Mouse (Mus musculus) neural tube, embryonic 13.5 days (tissue): ENCODE data around the gene Lrrc9. TPM values are rescaled to one million over a fixed set of nuclear protein-coding genes. Genes with fewer than 3 reads are reported as not detected.

Experiments used
- ATAC-seq: fragments of 200-750 bp; cut with Nextera tagmentation; 2 replicates; pipeline ENCODE4 v1.8.0; 2017; ENCODE audit warnings: low read depth, mild to moderate bottlenecking, moderate TSS enrichment, moderate library complexity
- H3K27ac ChIP-seq: fragments of 300-500 bp; sonication (generic); replicated peaks from 2 replicates; pipeline ENCODE4 v1.5.1; 2015; ENCODE audit warnings: moderate library complexity, mild to moderate bottlenecking, inconsistent platforms
- H3K27me3 ChIP-seq: fragments of 300-500 bp; sonication (generic); 2 replicates; pipeline ENCODE4 v1.6.1; 2015; ENCODE audit warnings: mild to moderate bottlenecking, inconsistent platforms
- H3K36me3 ChIP-seq: fragments of 300-500 bp; sonication (generic); 2 replicates; pipeline ENCODE4 v1.6.1; 2015; ENCODE audit warnings: mild to moderate bottlenecking, inconsistent platforms
- H3K4me1 ChIP-seq: fragments of 300-500 bp; sonication (generic); replicated peaks from 2 replicates; pipeline ENCODE4 v1.6.1; 2015; ENCODE audit warnings: inconsistent platforms
- H3K4me2 ChIP-seq: fragments of 300-500 bp; sonication (generic); 2 replicates; pipeline ENCODE4 v1.6.1; 2015; ENCODE audit warnings: inconsistent platforms, mild to moderate bottlenecking, moderate library complexity
- H3K4me3 ChIP-seq: fragments of 300-500 bp; sonication (generic); 2 replicates; pipeline ENCODE4 v1.5.1; 2015; ENCODE audit warnings: mild to moderate bottlenecking, inconsistent platforms
- H3K9ac ChIP-seq: fragments of 300-500 bp; sonication (generic); 2 replicates; pipeline ENCODE4 v1.6.1; 2015; ENCODE audit warnings: moderate library complexity, mild to moderate bottlenecking, inconsistent platforms
- H3K9me3 ChIP-seq: fragments of 300-500 bp; sonication (generic); 2 replicates; pipeline ENCODE4 v1.6.1; 2016; ENCODE audit warnings: inconsistent platforms
- WGBS: fragments of 180-500 bp; shearing (Covaris S2); methylation state at CpG from one replicate; pipeline ENCODE4 v1.1.7; 2015; 5-methylcytosine and 5-hydroxymethylcytosine counted together
- polyA plus RNA-seq: library from polyadenylated mRNA; unstranded; fragments of >200 nt; fragmentation: Nextera tagmentation; extraction: Ambion mirVana; gene quantifications from 2 replicates; pipeline ENCODE4 v1.2.1, GENCODE M21; 2015

Gene Lrrc9
- polyA plus RNA-seq, 1 experiment from 2014 or later, result 4.1 TPM

DNA sequence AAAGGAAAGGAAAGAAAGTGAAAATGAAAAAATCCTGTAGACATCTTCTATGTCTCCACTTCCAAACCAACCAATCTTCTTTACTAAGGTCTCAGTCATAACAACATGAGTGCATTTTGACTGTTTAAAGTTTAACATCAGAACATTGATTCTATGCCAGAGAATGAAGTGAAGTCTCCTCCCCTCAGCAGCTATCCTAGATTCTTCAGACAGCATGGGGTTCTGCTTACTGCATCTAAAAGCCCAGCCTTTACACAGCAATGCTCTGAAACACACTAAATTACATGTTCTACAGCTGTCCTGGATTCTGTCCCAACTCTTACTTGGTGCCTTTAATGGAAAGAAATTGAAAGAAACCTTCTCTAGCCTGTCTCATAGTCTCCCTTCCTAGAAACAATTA, 43.2 kb downstream of the Lrrc9 start:
- no peaks in the 10 kb centered on the region for H3K4me1 ChIP-seq
- no peaks in the 10 kb centered on the region for H3K9me3 ChIP-seq
- H3K27ac ChIP-seq, result no peak overlapping the region
- H3K36me3 ChIP-seq, result no peaks in the 10 kb centered on the region
- H3K27me3 ChIP-seq, result no peaks in the 10 kb centered on the region
- H3K4me2 ChIP-seq, result no peak overlapping the region
- no peak overlapping the region for H3K9ac ChIP-seq
- H3K4me3 ChIP-seq, result no peak overlapping the region
- no peak for ATAC-seq

DNA sequence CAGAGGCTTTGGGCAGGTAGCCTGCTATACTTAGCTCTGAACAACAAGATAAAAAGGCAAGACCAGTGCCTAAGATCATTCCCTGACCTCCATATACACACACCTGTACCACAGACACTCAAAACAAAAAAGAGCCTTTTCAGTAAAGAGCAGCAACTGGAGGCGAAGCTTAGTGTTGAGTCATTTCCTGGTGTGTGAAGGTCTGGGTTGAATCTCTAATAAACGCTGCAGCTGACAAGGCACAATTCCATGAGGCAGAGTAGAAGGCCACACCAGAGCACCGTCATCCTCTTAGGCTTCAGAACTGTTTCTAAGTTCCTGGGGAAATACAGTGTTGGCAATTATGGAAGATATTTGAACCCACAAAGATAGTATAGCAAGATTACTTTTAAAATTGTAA, 45.8 kb downstream of the Lrrc9 start:
- WGBS, result 87% methylated on average over 3 of the region's 3 CpGs
- no peaks in the 10 kb centered on the region for H3K36me3 ChIP-seq
- no peaks in the 10 kb centered on the region for H3K27me3 ChIP-seq
- no peak overlapping the region for H3K4me2 ChIP-seq
- no peaks in the 10 kb centered on the region for H3K9me3 ChIP-seq
- no peak overlapping the region for H3K4me3 ChIP-seq
- no peak for ATAC-seq
- no peaks in the 10 kb centered on the region for H3K4me1 ChIP-seq
- no peak overlapping the region for H3K9ac ChIP-seq
- H3K27ac ChIP-seq, result no peak overlapping the region

DNA sequence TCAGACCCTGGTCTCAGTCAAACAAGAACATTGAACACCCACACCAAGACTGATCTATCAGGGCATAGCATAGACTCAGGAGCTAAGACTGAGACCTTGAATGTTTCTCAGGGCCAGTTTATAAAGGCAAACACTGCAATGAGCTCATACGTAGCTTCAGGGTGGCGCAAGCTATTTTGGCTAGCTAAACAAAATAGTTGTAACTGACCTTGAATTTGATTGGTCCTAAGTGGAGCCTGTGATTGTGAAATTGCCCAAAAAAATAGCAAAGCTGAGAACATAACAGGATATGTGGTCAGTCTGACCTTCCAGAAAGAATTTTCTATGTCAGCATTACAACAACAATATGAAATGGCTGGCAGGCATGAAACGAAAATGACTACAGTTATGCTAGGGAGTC, 48.3 kb downstream of the Lrrc9 start:
- no peak overlapping the region for H3K27ac ChIP-seq
- ATAC-seq, result no peak
- H3K4me3 ChIP-seq, result no peak overlapping the region
- no peaks in the 10 kb centered on the region for H3K27me3 ChIP-seq
- H3K9me3 ChIP-seq, result no peaks in the 10 kb centered on the region
- H3K4me2 ChIP-seq, result no peak overlapping the region
- H3K9ac ChIP-seq, result no peak overlapping the region
- no peaks in the 10 kb centered on the region for H3K36me3 ChIP-seq
- 94% methylated on average over 3 of the region's 3 CpGs for WGBS
- H3K4me1 ChIP-seq, result no peaks in the 10 kb centered on the region

DNA sequence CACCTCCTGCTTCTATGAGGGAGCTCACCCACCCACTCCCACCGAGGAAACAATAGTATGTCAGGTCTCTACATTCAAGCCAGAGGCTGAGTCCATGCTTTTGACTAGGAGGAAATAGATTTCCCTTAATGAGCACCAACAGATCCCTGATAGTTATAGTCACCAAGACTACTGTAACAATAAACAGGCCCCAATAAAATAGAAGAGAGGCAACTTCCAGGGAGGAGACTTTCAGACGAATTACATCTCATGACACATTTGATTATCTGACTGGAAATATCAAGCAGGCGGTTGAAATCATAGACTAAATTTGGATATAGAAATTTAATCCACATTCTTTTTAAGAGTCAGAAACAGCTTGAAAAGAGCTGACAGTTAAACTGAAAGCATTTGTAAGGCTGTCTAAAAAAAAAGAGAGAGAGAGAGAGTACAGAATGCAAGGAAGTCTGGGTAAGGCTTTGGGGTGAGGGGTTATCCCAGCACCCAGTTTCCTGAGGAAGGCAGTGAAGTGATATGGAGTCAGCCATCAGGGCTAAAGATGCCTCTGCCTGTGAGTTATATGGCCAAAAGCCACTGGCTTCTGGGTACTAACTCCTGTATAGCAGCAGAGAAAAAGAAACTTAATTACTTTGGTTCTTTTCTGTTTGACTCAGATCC, 49.5 kb downstream of the Lrrc9 start:
- no peaks in the 10 kb centered on the region; the same call in 1 of the 2 replicates for H3K4me1 ChIP-seq
- no peak overlapping the region for H3K4me2 ChIP-seq
- no peak overlapping the region for H3K9ac ChIP-seq
- WGBS, result 77% methylated on average over 3 of the region's 3 CpGs
- H3K36me3 ChIP-seq, result no peaks in the 10 kb centered on the region
- H3K27ac ChIP-seq, result no peak overlapping the region
- H3K4me3 ChIP-seq, result no peak overlapping the region
- H3K27me3 ChIP-seq, result no peaks in the 10 kb centered on the region
- ATAC-seq, result no peak
- H3K9me3 ChIP-seq, result no peaks in the 10 kb centered on the region

DNA sequence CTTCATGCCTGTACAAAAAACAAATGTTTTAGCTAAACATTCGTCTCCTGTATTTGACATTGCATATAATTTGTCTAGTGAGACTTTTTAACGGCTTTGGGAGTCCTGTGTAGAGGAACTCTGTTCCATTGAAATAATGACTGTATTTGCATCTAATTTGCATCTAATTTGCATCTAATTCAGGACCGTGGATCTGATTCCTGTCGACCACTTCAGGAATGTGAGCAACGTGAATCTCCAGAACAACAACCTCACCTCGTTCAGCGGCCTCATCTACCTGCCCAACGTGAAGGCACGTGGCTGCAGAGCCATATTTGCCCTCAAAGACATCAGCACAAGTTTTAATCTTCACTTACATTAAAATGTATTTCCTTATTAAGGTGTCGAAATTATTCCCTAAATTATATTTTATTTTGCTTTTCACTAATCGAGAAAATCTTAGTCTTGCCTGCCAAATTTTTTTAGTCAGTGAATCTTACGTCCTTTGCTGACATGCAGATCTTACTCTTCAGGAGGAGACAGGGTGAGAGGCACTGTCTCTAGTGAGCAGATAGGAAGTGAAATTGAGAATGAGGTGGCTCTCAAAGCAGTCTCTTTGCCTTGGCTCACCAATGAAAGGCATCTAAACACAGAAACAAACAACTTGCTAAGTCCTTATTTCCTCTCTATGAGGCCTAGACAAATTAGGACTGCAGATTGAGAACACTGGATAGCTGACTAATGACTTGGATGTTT, 55.4 kb downstream of the Lrrc9 start:
- no peak overlapping the region for H3K4me3 ChIP-seq
- H3K27ac ChIP-seq, result no peak overlapping the region
- no peaks in the 10 kb centered on the region for H3K27me3 ChIP-seq
- no peaks in the 10 kb centered on the region for H3K36me3 ChIP-seq
- H3K9me3 ChIP-seq, result no peaks in the 10 kb centered on the region
- 47% methylated on average over 12 of the region's 12 CpGs for WGBS
- no peak overlapping the region for H3K4me2 ChIP-seq
- ATAC-seq, result no peak; the same call in 1 of the 2 replicates
- no peak overlapping the region for H3K9ac ChIP-seq
- peaks cover 6% of the 10 kb centered on the region; the same call in 1 of the 2 replicates for H3K4me1 ChIP-seq

DNA sequence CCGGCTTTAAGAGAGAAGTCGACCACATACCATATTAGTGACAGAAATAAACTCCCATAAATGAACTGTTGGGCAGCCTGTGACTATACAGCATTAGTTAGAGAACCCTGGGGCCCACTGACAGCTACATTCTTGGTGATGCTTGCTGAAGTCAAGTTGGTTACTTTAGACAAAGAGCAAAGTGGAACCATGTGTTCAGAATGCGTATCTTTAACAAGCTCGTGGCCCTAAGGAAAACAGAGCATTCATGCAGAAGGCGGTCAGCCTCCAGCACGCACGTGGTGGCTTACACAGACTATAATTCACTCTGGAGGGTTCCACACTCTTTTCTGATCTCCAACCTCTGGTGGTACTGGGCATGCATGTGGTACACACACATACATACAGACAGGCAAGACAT, 67.9 kb downstream of the Lrrc9 start:
- H3K27ac ChIP-seq, result no peak overlapping the region
- no peak overlapping the region for H3K4me2 ChIP-seq
- H3K9me3 ChIP-seq, result no peaks in the 10 kb centered on the region
- H3K36me3 ChIP-seq, result no peaks in the 10 kb centered on the region
- no peak overlapping the region for H3K9ac ChIP-seq
- peaks cover 8% of the 10 kb centered on the region for H3K4me1 ChIP-seq
- WGBS, result 50% methylated on average over 7 of the region's 7 CpGs
- H3K27me3 ChIP-seq, result no peaks in the 10 kb centered on the region
- ATAC-seq, result no peak
- no peak overlapping the region for H3K4me3 ChIP-seq

DNA sequence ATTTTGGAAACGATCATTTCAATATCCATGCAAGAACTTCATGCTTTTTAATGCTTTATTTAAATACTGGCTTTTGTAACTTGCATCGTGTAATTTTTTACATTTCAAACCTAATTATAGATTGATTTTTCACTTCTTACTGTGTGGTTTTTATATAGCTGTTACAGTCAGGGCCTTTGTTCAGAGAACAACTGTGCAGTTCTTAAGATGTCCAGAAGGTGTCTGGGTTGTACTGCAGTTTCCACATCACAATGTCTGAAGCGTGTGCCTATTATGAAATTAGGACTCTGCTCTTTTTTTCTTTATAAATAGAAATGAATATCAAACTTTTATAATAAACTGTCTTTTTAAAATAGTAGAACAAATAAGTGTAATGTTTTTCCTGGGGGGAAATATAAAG, 73.8 kb downstream of the Lrrc9 start:
- no peaks in the 10 kb centered on the region for H3K9me3 ChIP-seq

DNA sequence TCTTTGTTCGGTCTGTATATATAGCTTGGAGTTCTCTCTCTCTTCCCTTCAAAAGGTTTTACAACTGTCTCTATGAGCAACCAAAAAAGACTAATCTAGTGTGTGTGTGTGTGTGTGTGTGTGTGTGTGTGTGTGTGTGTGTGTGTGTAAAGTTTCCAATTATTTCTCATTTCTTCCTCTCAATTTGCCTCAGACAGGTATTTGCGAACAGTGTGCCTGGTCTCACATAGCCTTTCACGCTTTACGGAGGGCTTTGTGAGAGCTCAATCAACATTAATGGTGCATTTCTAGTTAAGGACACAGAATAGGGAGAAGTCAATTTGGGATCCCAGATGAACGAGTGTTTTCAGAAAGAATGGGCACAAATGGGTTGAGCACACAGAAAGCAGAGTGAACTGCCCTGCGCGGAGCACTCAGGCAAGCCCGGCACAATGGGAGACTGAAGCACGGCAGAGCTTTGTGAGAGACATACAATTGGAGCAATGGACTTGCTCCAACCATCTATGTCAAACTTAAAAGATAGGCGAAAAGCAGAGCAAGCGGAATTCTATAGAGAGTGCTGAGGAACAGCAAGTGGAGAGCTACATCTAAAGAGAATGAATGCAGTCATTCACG, 76.6 kb downstream of the Lrrc9 start:
- 25% methylated on average over 12 of the region's 12 CpGs for WGBS
- Histone ChIP-seq H3K4me2 (peak overlapping the region; percentile 46), H3K9ac (peak overlapping the region; percentile 41; the same call in 1 of the 2 replicates), H3K4me3 (no peak overlapping the region), H3K27me3 (no peaks in the 10 kb centered on the region), H3K27ac (no peak overlapping the region), H3K36me3 (no peaks in the 10 kb centered on the region), H3K4me1 (peaks cover 12% of the 10 kb centered on the region), H3K9me3 (no peaks in the 10 kb centered on the region)
- peak; percentile 61; the same call in 1 of the 2 replicates for ATAC-seq

More for the DNA sequence above, 73.8 kb downstream of the Lrrc9 start:
- no peaks in the 10 kb centered on the region for H3K27me3 ChIP-seq
- no peak overlapping the region for H3K9ac ChIP-seq
- H3K4me2 ChIP-seq, result no peak overlapping the region
- H3K27ac ChIP-seq, result no peak overlapping the region
- H3K36me3 ChIP-seq, result no peaks in the 10 kb centered on the region
- no peak overlapping the region for H3K4me3 ChIP-seq
- ATAC-seq, result no peak
- peaks cover 19% of the 10 kb centered on the region for H3K4me1 ChIP-seq
- 60% methylated on average over 3 of the region's 3 CpGs for WGBS

DNA sequence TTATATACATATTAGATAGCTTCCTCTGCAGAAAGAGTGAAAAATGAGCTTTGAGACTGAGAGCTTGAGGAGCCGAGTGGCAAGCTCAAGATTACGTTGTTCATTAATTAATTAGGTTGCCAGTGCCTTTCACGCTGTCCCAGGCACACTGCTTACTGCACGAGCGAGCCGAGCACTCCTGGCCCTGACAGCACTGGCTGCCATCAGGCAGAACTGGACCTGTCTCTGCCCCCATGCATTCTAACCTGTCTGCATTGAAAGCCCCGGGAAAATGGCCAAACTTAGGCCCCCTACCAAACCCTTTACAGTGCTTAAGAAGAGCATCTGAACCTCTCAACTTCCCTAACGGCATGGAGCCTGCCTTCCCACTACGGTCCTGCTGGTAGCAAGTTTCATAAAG, 77.7 kb downstream of the Lrrc9 start:
- Histone ChIP-seq H3K27ac (no peak overlapping the region), H3K4me3 (no peak overlapping the region), H3K4me2 (no peak overlapping the region), H3K27me3 (no peaks in the 10 kb centered on the region), H3K36me3 (no peaks in the 10 kb centered on the region), H3K4me1 (peaks cover 12% of the 10 kb centered on the region), H3K9me3 (no peaks in the 10 kb centered on the region), H3K9ac (no peak overlapping the region)
- no peak for ATAC-seq
- WGBS, result 37% methylated on average over 9 of the region's 9 CpGs

DNA sequence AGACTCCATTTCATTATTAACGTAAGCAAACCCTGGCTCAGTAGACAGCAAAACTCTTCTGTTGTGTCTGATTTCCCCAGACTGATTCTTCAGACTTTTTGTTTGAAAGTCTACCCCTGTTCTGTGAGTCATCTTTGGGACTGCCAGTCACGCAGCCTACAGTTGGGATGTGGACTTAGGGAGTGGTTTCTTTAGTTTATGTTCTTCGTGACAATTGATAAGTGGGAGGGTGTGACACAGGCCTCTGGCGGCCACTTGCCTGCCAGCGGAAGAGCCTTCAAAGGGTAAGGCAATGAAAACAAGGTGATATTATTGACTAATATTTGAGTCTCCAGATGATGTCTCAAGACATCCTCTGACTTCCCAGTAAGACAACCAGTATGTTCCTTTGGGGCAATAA, 78.2 kb downstream of the Lrrc9 start:
- 81% methylated on average over 5 of the region's 5 CpGs for WGBS
- Histone ChIP-seq H3K27ac (no peak overlapping the region), H3K27me3 (no peaks in the 10 kb centered on the region)

DNA sequence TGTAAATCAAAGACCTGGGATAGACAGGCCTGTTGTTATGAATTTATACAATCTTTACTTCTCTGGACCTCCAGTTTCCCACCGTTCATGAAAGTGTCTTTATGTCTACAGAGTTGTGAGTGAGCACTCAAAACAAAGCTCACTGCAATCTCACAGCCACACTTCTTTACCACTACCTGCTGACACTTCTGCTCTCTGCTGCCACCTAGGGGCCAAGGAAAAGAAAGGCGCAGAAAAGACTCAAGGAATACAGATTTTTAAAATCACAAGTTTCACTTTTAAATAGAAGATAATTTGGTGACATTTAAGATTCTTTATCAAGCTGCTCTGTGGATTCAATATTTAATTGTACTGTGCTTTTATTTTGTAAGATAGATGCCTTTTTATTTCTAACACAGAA, 79.0 kb downstream of the Lrrc9 start:
- Histone ChIP-seq H3K36me3 (no peaks in the 10 kb centered on the region), H3K9ac (no peak overlapping the region), H3K27me3 (no peaks in the 10 kb centered on the region), H3K4me1 (peaks cover 12% of the 10 kb centered on the region), H3K9me3 (no peaks in the 10 kb centered on the region), H3K4me3 (no peak overlapping the region), H3K27ac (no peak overlapping the region), H3K4me2 (no peak overlapping the region)
- WGBS, result 4% methylated on average over 2 of the region's 2 CpGs
- no peak for ATAC-seq

More for the DNA sequence above, 78.2 kb downstream of the Lrrc9 start:
- H3K9me3 ChIP-seq, result no peaks in the 10 kb centered on the region
- H3K4me3 ChIP-seq, result no peak overlapping the region
- H3K9ac ChIP-seq, result no peak overlapping the region
- H3K4me2 ChIP-seq, result no peak overlapping the region
- no peaks in the 10 kb centered on the region for H3K36me3 ChIP-seq
- no peak for ATAC-seq
- peaks cover 12% of the 10 kb centered on the region for H3K4me1 ChIP-seq

DNA sequence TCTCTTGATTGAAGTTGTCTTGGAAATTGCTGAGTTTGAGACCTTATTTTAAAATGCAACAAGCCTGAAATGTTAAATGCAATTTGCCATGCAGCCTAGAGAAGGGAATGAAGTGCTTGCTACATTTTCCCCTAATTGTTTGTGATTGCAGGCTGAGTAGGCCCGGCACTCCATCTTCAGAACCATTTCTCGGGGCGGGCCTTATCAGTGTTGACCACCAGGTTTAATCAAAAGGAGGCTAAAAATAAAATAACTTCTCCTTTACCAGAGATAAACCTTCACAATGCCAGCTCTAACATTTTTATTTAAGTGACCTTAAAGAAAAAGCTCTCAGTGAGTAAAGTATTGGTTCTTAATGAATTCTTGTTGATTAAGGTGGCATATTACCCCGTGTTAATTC, 83.9 kb downstream of the Lrrc9 start:
- ATAC-seq, result no peak

More for the DNA sequence above, 83.9 kb downstream of the Lrrc9 start:
- H3K27me3 ChIP-seq, result no peaks in the 10 kb centered on the region
- no peaks in the 10 kb centered on the region for H3K36me3 ChIP-seq
- H3K27ac ChIP-seq, result no peak overlapping the region
- H3K4me2 ChIP-seq, result no peak overlapping the region
- no peaks in the 10 kb centered on the region for H3K4me1 ChIP-seq
- H3K9me3 ChIP-seq, result no peaks in the 10 kb centered on the region
- H3K4me3 ChIP-seq, result no peak overlapping the region
- H3K9ac ChIP-seq, result no peak overlapping the region
- 83% methylated on average over 4 of the region's 4 CpGs for WGBS
